Mouse (Mus musculus): ENCODE data around the gene Rps16.

GRCm38 (mm10) chr7:28354113-28354581 is 3.7 kb downstream of the Rps16 start:
- TF ChIP-seq CTCF (IDR thresholded peaks at IDR 0.05; ENCODE audit: low read depth, low read length) (no peak), GATA2 (IDR thresholded peaks at IDR 0.05; ENCODE audit: borderline replicate concordance, low read depth, low read length) (no peak), GATA1 (IDR thresholded peaks at IDR 0.05; ENCODE audit: borderline replicate concordance, low read length) (no peak)

Measured in G1E (cell line).